Mouse (Mus musculus): Measurements from ENCODE around the gene Tcf20. TPM values are rescaled to one million over a fixed set of nuclear protein-coding genes. Genes with fewer than 3 reads are reported as not detected.
"Not testable (repeated sequence)": the region's sequence is repeated elsewhere in the genome, so short reads cannot be mapped to it uniquely, and the experiment has no call there.

Tcf20 gene
- total RNA-seq, 2 experiments from 2014 or later, result 24.4 to 25.5 TPM

GRCm38 (mm10) chr15:82806969-82807763 lies 180.5 kb downstream of the Tcf20 start:
- no peak for DNase-seq

- peak; percentile 13 for DNase-seq
Measured at GRCm38 (mm10) chr15:82804708-82805639, 182.7 kb downstream of the Tcf20 start.

GRCm38 (mm10) chr15:82795936-82796440 lies 191.7 kb downstream of the Tcf20 start:
- DNase-seq, result no peak

- no peak for DNase-seq
Measured at GRCm38 (mm10) chr15:82794277-82794676, 193.4 kb downstream of the Tcf20 start, which contains the start of gene Cyp2d26. TSS of gene Cyp2d26 (minus strand) at chr15:82794294.

GRCm38 (mm10) chr15:82793868-82794267 lies 193.8 kb downstream of the Tcf20 start:
- no peak for DNase-seq

- DNase-seq, result no peak
Measured at GRCm38 (mm10) chr15:82793454-82793853, 194.2 kb downstream of the Tcf20 start.

GRCm38 (mm10) chr15:82792566-82792965 lies 195.1 kb downstream of the Tcf20 start:
- DNase-seq, result no peak

- DNase-seq, result no peak
Measured at GRCm38 (mm10) chr15:82784581-82784980, 203.1 kb downstream of the Tcf20 start.

- DNase-seq, result no peak
Measured at GRCm38 (mm10) chr15:82783800-82784199, 203.9 kb downstream of the Tcf20 start.

- not testable (repeated sequence) for DNase-seq
Measured at GRCm38 (mm10) chr15:82777856-82778255, 209.8 kb downstream of the Tcf20 start.

- DNase-seq, result no peak
Measured at GRCm38 (mm10) chr15:82765943-82766342, 221.7 kb downstream of the Tcf20 start.

- no peak for DNase-seq
Measured at GRCm38 (mm10) chr15:82764881-82765280, 222.8 kb downstream of the Tcf20 start.

- DNase-seq, result no peak
Measured at GRCm38 (mm10) chr15:82763631-82764420, 223.8 kb downstream of the Tcf20 start, which contains the start of gene Cyp2d40. TSS of gene Cyp2d40 (minus strand) at chr15:82764183.

Small RNA genes within 50 kb of the gene (microRNA-seq; reads per million reads assigned to microRNA genes)
- gene Gm27618 (ENCODE audit: borderline replicate concordance in 2 of 2) (0 reads per million in 2 experiments), gene Mir3080 (ENCODE audit: borderline replicate concordance in 2 of 2) (0 reads per million in 2 experiments)

Other genes with a start within 250 kb of the Tcf20 start
- gene Cyp2d40, start 223.7 kb downstream of the Tcf20 start, total RNA-seq (2021), result not detected
- not detected for gene Cyp2d26, start 193.6 kb downstream of the Tcf20 start, total RNA-seq (2021)
- gene Nfam1, start 45.4 kb upstream of the Tcf20 start, total RNA-seq (2021), result 1 to 10 TPM in 1 of 2 experiments, under 1 TPM in 1; 0.69 to 1.3 TPM
- gene Serhl, start 101.6 kb upstream of the Tcf20 start, total RNA-seq (2021), result 10 to 100 TPM; 27.0 to 28.4 TPM
- 10 to 100 TPM; 41.8 to 42.8 TPM for gene Rrp7a, start 134.9 kb upstream of the Tcf20 start, total RNA-seq (2021)
- 10 to 100 TPM; 16.7 to 16.9 TPM for gene Poldip3, start 161.5 kb upstream of the Tcf20 start, total RNA-seq (2021)
- 10 to 100 TPM; 47.0 to 65.7 TPM for gene Cyb5r3, start 184.7 kb upstream of the Tcf20 start, total RNA-seq (2021)